Mouse (Mus musculus): ENCODE measurements around the gene Fcgrt.

The Fcgrt gene

DNA sequence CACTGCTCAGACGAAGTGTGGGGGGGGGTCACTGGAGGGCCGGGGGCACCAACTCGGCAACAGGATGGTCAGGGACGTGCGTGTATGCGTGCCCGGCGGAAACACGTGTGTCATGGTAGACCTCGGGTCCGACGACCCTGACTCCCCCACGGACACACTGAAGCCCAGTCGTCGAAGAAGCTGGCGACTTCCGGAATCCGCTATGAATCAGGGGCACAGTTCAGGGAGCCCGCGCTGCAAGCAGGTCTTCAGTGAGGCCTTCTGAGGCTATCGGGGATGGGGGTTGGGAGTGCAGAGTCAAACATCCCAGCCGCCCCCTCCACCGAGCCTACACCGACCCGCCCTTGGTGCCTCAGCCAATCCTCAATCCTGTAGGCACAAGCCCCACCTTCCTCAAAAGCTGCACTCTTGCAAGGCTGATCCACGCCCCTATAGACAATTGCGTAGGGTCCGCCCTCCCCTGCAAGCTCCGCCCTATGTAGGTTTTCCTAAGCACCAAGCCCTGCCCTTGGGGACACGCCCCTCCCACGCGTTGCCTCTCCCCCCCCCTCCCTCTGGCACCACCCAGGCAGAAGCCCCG, 49.6 kb downstream of the Fcgrt start:
- DNase-seq: peak; percentile 96

DNA sequence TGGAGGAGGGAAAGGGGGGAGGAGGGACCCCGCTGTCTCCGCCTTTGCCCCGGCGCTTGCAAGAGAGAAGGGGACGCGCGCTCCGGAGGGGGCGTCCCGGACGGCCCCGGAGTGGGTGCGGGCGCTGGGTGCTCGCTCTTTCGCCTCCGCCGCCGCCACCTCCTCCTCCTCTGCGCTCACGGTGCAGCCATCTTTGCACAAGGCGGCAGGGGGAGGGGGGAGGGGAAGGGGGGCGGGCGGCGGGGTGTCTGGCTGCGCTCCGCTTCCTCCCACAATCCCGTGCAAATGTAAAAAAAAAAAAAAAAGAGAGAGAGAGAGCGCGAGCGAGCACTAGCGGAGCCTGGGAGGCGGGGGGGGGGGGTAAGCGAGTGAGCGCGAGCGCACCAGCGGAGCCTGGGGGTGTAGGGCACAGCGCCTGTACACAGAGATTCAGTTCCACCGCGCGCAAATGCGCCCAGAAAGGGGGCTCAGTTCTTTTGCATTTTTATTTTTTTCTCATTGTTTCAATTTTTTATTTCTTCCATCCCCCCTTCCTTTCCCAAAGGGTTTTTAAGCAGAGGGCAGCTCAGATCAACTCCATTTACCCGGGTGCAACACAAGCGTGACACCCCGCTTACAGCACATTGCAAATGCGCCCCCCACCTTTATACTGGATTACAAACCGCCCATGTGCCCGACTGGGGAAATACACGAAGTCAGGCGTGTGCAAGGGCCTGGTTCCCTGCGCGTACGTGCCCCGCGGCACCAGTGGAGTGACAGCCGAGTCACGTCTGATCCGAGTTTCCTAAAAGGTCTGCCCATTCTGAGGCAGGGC, 50.3 kb downstream of the Fcgrt start:
- DNase-seq: peak; percentile 81

DNA sequence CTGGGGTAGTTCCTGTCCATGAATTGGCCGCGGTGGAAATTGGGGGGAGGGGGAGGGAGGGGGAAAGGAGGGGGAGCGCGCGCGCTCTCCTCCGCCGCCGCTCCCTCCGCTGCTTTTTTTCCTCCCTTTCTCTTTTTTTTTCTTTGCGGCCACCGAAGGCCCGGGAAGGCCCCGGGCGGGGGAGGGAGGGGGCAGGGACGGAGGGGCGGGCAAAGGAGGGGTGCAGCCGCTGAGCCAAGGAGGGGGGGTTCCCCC, 50.9 kb downstream of the Fcgrt start, which contains the start of gene Prr12:
TSS of gene Prr12 (minus strand) at position 20 of the 255 bp plus-strand sequence.
- no peak for DNase-seq

DNA sequence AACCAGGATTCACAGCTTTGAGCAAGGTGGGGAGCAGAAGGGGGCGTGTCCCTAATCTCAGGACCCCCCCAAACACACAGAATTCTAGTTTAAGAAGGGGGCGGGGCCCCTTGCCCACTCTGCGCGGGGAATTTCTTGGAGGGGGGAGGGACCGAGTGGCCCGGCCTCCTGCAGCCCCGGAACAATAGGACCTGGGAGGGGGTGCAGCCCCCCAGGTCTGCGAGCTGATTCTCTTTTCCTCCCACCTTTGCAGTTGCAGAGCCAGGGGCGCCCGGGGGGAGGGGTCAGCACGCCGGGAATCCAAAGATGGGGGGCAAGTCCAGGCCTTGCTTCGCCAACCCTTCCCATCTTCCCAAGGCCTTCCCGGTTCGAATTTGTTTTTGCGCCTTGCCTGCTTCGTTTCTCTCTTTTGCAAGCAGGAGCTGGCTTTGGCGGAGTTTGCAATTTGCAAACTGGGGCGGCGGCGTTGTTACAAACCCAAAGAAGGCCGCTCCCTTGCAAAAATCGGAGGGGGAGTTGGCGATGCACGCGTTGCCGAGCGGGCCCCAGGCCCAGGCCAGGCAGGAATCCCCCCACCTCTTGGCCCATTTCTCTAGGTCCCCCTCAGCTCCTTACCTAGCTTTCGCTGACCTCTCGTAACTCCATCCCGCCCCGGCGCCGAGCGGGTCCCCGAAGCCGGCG, 51.3 kb downstream of the Fcgrt start:
- peak; percentile 55 for DNase-seq

DNA sequence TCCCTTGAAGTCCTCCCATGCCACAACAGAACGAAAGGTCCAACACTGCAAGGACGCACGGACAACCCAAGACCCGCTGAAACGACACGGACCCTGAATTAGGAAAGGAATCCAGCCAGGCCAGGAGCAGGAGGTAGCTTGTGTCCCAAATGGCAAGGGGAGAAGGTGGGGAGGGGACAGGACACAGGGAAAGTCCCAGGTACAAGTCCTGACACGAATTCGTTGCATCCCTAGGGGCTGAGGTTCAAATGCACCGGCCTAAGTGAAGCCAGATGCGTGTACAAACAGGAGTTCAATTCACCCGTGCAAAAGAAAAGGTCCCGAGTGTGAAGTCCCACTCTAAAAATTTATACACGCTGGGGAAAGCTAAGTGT, 52.1 kb downstream of the Fcgrt start:
- no peak for DNase-seq

DNA sequence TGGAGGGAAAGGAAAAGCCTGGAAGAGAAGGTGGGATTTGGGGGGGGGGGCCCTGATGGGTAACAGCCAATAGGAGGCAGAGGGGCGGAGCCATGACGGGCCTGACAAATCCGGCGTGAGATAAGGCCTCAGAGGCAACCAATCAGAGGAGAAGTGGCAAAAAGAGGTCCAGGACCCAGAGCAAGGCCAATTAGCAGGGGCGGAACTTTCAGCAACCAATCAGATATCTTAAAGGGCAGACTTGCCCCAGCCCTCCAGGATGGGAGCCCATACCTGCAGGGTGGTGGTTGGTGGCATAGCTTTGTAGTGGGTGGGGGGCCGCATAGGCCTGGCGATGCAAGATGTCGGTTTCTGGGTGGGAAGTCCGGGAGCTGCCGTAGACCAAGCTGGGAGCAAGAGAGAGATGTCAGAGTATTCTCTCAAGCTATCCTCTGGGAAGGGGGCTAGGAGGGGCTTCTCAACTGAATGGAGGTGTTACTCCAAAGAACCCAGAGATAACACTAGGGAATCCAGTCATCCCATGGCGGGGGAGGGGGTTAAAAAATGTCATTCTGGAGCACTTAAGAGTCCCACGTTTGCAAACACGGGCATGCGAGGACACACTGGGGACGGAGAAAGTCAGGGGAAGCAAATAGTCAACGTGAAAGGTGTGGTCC, 52.6 kb downstream of the Fcgrt start:
- peak; percentile 39 for DNase-seq

DNA sequence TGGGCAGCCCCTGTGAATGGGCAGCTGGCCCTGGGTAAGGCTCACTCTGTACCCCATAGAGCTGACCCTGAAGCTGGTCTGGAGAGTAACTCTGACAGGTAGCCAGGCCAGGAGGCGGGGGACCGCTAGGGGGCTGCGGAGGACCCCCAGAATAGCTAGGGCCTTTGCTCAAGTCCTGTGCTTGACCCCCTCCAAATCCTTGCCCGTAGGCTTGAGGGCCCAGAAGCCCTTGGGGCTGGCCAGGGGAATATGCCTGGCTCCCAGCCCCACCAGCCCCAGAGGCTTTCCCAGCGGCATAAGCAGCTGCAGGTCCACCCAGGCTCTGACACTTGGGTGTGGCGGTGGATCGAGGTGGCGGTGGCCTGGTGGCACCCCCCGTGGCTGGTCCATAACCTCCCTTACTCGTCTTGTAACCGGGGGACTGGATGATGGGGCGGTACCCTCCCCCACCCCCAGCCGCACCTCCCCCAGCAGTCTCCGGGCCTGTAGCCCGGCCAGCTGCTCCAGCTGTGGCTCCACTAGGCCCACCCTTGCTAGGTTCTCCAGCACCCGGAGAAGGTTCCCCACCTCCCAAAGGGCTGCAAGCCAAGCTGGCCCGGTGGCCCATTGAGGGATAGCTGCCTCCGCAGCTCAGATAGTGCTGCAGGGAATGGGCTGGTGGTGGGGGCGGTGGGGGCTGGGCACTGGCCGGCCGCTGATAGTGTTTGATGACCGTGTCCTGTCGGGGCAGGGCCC, 54.6 kb downstream of the Fcgrt start:
- DNase-seq: no peak

DNA sequence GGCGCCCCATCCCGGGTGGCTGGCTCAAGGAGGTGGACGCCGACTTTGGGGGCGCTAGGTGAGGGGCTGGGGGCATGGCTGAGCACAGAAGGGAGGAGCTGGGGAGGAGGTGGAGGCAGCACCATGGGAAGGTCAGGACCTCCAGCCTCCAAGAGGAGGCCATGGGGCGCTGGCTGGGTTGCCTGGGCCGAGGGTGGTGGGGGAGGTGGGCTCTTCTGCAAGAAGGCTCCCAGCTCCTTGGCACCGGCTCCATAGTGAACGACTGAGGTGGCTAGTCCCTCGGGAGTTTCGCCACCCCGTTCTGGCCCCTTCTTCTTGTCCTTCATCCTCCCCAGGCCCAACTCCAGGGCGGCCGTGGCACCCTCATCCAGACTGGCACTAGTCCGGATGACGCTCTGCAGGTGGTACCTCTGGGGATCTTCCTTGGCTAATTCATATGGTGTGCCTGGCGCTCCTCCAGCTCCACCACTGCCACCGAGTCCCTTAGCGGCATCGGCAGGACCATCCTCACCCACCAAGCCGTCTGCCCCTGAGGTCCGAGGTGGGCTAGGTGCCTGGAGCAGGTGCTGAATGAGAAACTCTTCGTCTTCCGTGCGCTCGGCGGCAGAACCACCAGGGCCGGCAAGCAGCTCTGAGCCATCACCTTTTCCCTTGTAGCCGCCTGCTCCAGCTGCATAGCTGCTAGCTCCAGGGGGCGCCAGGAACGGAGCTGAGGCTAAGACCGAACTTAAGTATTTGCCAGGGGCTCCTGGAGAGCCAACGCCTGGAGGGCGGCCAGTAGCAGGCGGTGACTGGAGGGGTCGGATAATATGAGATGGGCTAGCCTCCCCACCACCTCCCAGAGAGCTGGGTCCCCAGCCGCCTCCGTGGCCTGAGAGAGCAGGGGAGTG, 55.4 kb downstream of the Fcgrt start:
- no peak for DNase-seq

DNA sequence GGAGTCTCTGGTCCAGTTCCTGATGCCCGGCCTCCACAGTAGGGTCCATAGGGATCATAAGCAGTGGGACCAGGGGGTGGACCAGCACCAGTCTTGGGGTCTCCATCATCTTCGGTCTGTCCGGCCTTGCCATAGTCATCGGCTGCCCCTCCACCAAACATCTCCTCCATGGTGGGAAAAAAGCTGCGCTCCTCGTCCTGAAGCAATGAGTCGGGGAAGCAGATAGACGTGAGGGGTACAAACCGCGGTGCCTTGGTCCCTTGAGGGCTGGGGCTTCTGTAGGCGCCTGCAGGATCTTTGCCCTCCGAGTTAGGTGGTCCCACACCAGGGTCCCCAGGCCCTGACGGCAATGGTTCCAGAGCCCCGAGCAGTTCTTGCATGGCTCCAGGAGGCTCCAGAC, 56.2 kb downstream of the Fcgrt start:
- DNase-seq: no peak

DNA sequence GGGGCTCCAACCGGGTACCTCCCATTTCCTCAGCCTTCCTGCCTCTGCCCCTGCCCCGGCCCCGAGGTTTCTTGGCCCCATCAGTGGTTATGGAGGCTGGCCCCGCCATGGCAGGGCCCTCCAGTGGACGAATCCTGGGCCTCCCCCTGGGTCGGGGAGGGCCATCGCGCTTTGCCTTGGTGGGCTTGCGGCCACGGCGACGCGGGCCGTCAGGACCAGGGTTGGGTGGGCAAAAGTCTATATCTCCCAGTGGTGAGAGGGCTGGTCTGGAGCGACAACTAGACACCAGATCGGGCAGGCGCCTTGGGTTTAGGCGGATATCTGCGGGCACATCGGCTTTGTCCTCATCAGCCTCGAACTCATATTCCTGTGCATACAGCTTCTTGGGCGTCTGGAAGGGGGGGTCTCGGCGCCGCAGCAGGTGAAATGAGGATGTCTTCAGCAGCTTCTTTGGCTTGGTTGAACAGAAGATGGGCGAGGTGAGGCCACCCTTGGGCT, 56.7 kb downstream of the Fcgrt start:
- DNase-seq: no peak

DNA sequence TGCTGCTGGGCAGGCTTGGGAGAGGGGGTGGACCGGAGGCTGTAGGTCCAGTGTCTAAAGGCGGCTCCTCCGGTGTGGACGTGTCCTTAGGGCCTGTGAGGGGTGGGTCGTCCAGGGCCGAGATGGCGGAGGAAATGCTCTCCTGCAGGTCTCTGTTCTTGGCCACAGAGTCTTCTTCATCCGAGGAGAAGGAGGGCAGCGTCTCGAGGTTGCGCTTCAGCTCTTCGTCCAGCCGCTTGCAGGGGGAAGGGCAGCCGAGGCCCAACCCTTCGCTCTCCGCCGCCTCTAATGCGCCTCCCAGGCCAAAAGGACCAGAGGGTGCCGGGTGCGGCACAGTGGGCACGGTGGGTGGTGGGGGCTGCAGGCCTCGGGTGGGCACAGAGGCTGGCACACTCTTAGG, 57.9 kb downstream of the Fcgrt start:
- DNase-seq: no peak

DNA sequence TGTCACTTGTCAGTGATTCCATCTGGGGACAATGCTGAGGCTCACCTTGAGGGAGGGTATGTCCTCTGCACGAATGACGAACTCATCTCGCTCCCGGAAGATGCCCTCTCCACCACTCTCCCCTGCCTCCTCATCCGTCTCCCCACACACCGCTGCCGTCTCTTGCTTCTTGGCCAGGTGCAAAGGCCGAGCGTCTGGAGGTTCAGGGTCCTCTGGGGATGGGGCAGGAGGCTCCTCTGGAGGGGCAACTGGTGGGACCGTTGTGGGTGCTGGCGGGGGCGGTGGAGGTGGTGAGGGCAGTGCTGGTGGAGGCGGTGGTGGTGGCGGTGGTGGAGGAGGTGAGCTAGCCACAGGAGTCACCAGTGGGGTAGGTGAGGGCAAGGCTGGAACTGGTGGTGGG, 60.3 kb downstream of the Fcgrt start:
- no peak for DNase-seq
